Mouse (Mus musculus) midbrain, embryonic 12.5 days (tissue): Measurements from ENCODE around the gene Prps1. TPM values are rescaled to one million over a fixed set of nuclear protein-coding genes. Genes with fewer than 3 reads are reported as not detected.
"Not testable (repeated sequence)": the region's sequence is repeated elsewhere in the genome, so short reads cannot be mapped to it uniquely, and the experiment has no call there.

Source experiments
- ATAC-seq: fragments of 200-750 bp; cut with Nextera tagmentation; 2 replicates; pipeline ENCODE4 v1.8.0; 2017; ENCODE audit warnings: low read depth, moderate TSS enrichment, moderate library complexity; ENCODE audit not compliant: low FRiP score
- H3K27ac ChIP-seq: fragments of 300-500 bp; sonication (generic); replicated peaks from 2 replicates; pipeline ENCODE4 v1.5.1; 2016; ENCODE audit warnings: mild to moderate bottlenecking
- H3K27me3 ChIP-seq: fragments of 300-500 bp; sonication (generic); 2 replicates; pipeline ENCODE4 v1.6.1; 2016; ENCODE audit warnings: mild to moderate bottlenecking
- H3K36me3 ChIP-seq: fragments of 300-500 bp; sonication (generic); 2 replicates; pipeline ENCODE4 v1.6.1; 2016
- H3K4me1 ChIP-seq: fragments of 300-500 bp; sonication (generic); 2 replicates; pipeline ENCODE4 v1.6.1; 2016
- H3K4me2 ChIP-seq: fragments of 300-500 bp; sonication (generic); replicated peaks from 2 replicates; pipeline ENCODE4 v1.6.1; 2016; ENCODE audit warnings: mild to moderate bottlenecking, moderate library complexity
- H3K4me3 ChIP-seq: fragments of 300-500 bp; sonication (generic); 2 replicates; pipeline ENCODE4 v1.5.1; 2016; ENCODE audit warnings: mild to moderate bottlenecking
- H3K9ac ChIP-seq: fragments of 300-500 bp; sonication (generic); replicated peaks from 2 replicates; pipeline ENCODE4 v1.6.1; 2016; ENCODE audit warnings: mild to moderate bottlenecking, moderate library complexity
- H3K9me3 ChIP-seq: fragments of 300-500 bp; sonication (generic); 2 replicates; pipeline ENCODE4 v1.6.1; 2016; ENCODE audit warnings: mild to moderate bottlenecking
- WGBS: fragments of 180-500 bp; shearing (Covaris S2); methylation state at CpG from one replicate; pipeline ENCODE4 v1.1.7; 2016; 5-methylcytosine and 5-hydroxymethylcytosine counted together
- polyA plus RNA-seq: library from polyadenylated mRNA; unstranded; fragments of >200 nt; fragmentation: Nextera tagmentation; extraction: Ambion mirVana; gene quantifications from 2 replicates; pipeline ENCODE4 v1.2.1, GENCODE M21; 2016

Gene Prps1
- polyA plus RNA-seq, 1 experiment from 2014 or later: 66.6 TPM

- peaks cover 35% of the 10 kb centered on the region; the same call in 1 of the 2 replicates for H3K27me3 ChIP-seq
- no peak overlapping the region for H3K27ac ChIP-seq
- 26% methylated on average over 39 of the region's 39 CpGs for WGBS
- peak; percentile 55 for ATAC-seq
- peak overlapping the region; percentile 58 for H3K4me3 ChIP-seq
- H3K9me3 ChIP-seq: no peaks in the 10 kb centered on the region
- peak overlapping the region; percentile 55 for H3K4me2 ChIP-seq
- peak overlapping the region; percentile 53; the same call in 1 of the 2 replicates for H3K9ac ChIP-seq
- H3K36me3 ChIP-seq: no peaks in the 10 kb centered on the region
- H3K4me1 ChIP-seq: no peaks in the 10 kb centered on the region
Measured at GRCm38 (mm10) chrX:140456751-140457491, 508 bp downstream of the Prps1 start.

- Histone ChIP-seq H3K9ac (peak overlapping the region; percentile 53; the same call in 1 of the 2 replicates), H3K27ac (no peak overlapping the region), H3K9me3 (no peaks in the 10 kb centered on the region), H3K4me2 (peak overlapping the region; percentile 55), H3K4me3 (peak overlapping the region; percentile 58), H3K27me3 (peaks cover 35% of the 10 kb centered on the region; the same call in 1 of the 2 replicates), H3K4me1 (no peaks in the 10 kb centered on the region), H3K36me3 (no peaks in the 10 kb centered on the region)
- 24% methylated on average over 12 of the region's 12 CpGs for WGBS
- ATAC-seq: no peak; the same call in 1 of the 2 replicates
Measured at GRCm38 (mm10) chrX:140457502-140457901, 1.1 kb downstream of the Prps1 start.

GRCm38 (mm10) chrX:140478231-140478630, 21.8 kb downstream of the Prps1 start:
- H3K4me2 ChIP-seq: no peak overlapping the region
- H3K9me3 ChIP-seq: no peaks in the 10 kb centered on the region
- ATAC-seq: no peak
- H3K9ac ChIP-seq: no peak overlapping the region
- H3K27ac ChIP-seq: no peak overlapping the region
- no peaks in the 10 kb centered on the region for H3K4me1 ChIP-seq
- no peaks in the 10 kb centered on the region for H3K36me3 ChIP-seq
- 87% methylated on average over 6 of the region's 6 CpGs for WGBS
- H3K27me3 ChIP-seq: peaks cover 22% of the 10 kb centered on the region; the same call in 1 of the 2 replicates
- no peak overlapping the region for H3K4me3 ChIP-seq

- Histone ChIP-seq H3K27ac (no peak overlapping the region), H3K4me3 (no peak overlapping the region), H3K27me3 (peaks cover 26% of the 10 kb centered on the region; the same call in 1 of the 2 replicates), H3K36me3 (no peaks in the 10 kb centered on the region), H3K9ac (no peak overlapping the region), H3K4me2 (no peak overlapping the region), H3K4me1 (no peaks in the 10 kb centered on the region), H3K9me3 (no peaks in the 10 kb centered on the region)
- ATAC-seq: no peak
- WGBS: 47% methylated on average over 5 of the region's 5 CpGs
Measured at GRCm38 (mm10) chrX:140479171-140479570, 22.8 kb downstream of the Prps1 start.

GRCm38 (mm10) chrX:140489174-140489573, 32.8 kb downstream of the Prps1 start:
- WGBS: 90% methylated on average over 1 of the region's 1 CpGs
- no peaks in the 10 kb centered on the region for H3K36me3 ChIP-seq
- H3K9me3 ChIP-seq: no peaks in the 10 kb centered on the region
- ATAC-seq: no peak
- H3K27ac ChIP-seq: no peak overlapping the region
- H3K4me3 ChIP-seq: no peak overlapping the region
- H3K27me3 ChIP-seq: peaks cover 46% of the 10 kb centered on the region
- no peak overlapping the region for H3K9ac ChIP-seq
- no peak overlapping the region for H3K4me2 ChIP-seq
- no peaks in the 10 kb centered on the region for H3K4me1 ChIP-seq

GRCm38 (mm10) chrX:140490203-140490602, 33.8 kb downstream of the Prps1 start:
- Histone ChIP-seq H3K4me3 (no peak overlapping the region), H3K9me3 (no peaks in the 10 kb centered on the region), H3K27me3 (peaks cover 55% of the 10 kb centered on the region), H3K27ac (no peak overlapping the region), H3K36me3 (no peaks in the 10 kb centered on the region), H3K9ac (no peak overlapping the region), H3K4me1 (no peaks in the 10 kb centered on the region), H3K4me2 (no peak overlapping the region)
- no peak for ATAC-seq
- 94% methylated on average over 3 of the region's 3 CpGs for WGBS

- no peak for ATAC-seq
- Histone ChIP-seq H3K4me1 (no peaks in the 10 kb centered on the region), H3K27me3 (peaks cover 63% of the 10 kb centered on the region), H3K4me3 (no peak overlapping the region), H3K9ac (no peak overlapping the region), H3K36me3 (no peaks in the 10 kb centered on the region), H3K27ac (no peak overlapping the region), H3K9me3 (no peaks in the 10 kb centered on the region), H3K4me2 (no peak overlapping the region)
- 63% methylated on average over 10 of the region's 10 CpGs for WGBS
Measured at GRCm38 (mm10) chrX:140491884-140492571, 35.6 kb downstream of the Prps1 start.

GRCm38 (mm10) chrX:140493527-140494029, 37.2 kb downstream of the Prps1 start:
- no peaks in the 10 kb centered on the region for H3K9me3 ChIP-seq
- H3K27me3 ChIP-seq: peaks cover 67% of the 10 kb centered on the region
- no peak overlapping the region for H3K27ac ChIP-seq
- no peak for ATAC-seq
- H3K4me2 ChIP-seq: no peak overlapping the region
- no peak overlapping the region for H3K9ac ChIP-seq
- no peak overlapping the region for H3K4me3 ChIP-seq
- WGBS: 75% methylated on average over 7 of the region's 7 CpGs
- no peaks in the 10 kb centered on the region for H3K36me3 ChIP-seq
- no peaks in the 10 kb centered on the region for H3K4me1 ChIP-seq

GRCm38 (mm10) chrX:140494170-140494569, 37.8 kb downstream of the Prps1 start:
- WGBS: 88% methylated on average over 6 of the region's 6 CpGs
- no peak overlapping the region for H3K9ac ChIP-seq
- no peaks in the 10 kb centered on the region for H3K4me1 ChIP-seq
- H3K9me3 ChIP-seq: no peaks in the 10 kb centered on the region
- no peak for ATAC-seq
- H3K27ac ChIP-seq: no peak overlapping the region
- no peak overlapping the region for H3K4me2 ChIP-seq
- no peak overlapping the region for H3K4me3 ChIP-seq
- H3K36me3 ChIP-seq: no peaks in the 10 kb centered on the region
- H3K27me3 ChIP-seq: peaks cover 67% of the 10 kb centered on the region

- peaks cover 72% of the 10 kb centered on the region for H3K27me3 ChIP-seq
- H3K9me3 ChIP-seq, H3K27ac ChIP-seq, H3K36me3 ChIP-seq, ATAC-seq, H3K4me3 ChIP-seq, H3K4me2 ChIP-seq, H3K4me1 ChIP-seq, H3K9ac ChIP-seq: not testable (repeated sequence)
- WGBS: 69% methylated on average over 4 of the region's 4 CpGs
Measured at GRCm38 (mm10) chrX:140498431-140498830, 42.0 kb downstream of the Prps1 start.

- 82% methylated on average over 5 of the region's 5 CpGs for WGBS
- Histone ChIP-seq H3K27me3 (peaks cover 56% of the 10 kb centered on the region), H3K36me3 (no peaks in the 10 kb centered on the region)
Measured at GRCm38 (mm10) chrX:140500306-140500705, 43.9 kb downstream of the Prps1 start.

More at GRCm38 (mm10) chrX:140500306-140500705, 43.9 kb downstream of the Prps1 start:
- Histone ChIP-seq H3K9ac (no peak overlapping the region), H3K9me3 (no peaks in the 10 kb centered on the region), H3K4me3 (no peak overlapping the region), H3K4me2 (no peak overlapping the region), H3K4me1 (no peaks in the 10 kb centered on the region), H3K27ac (no peak overlapping the region)
- ATAC-seq: no peak
